Mouse (Mus musculus): Measurements from ENCODE around the gene Fam178b. TPM values are rescaled to one million over a fixed set of nuclear protein-coding genes. Genes with fewer than 3 reads are reported as not detected.

Fam178b gene
- polyA plus RNA-seq, 1 experiment from 2014 or later = not detected

DNA sequence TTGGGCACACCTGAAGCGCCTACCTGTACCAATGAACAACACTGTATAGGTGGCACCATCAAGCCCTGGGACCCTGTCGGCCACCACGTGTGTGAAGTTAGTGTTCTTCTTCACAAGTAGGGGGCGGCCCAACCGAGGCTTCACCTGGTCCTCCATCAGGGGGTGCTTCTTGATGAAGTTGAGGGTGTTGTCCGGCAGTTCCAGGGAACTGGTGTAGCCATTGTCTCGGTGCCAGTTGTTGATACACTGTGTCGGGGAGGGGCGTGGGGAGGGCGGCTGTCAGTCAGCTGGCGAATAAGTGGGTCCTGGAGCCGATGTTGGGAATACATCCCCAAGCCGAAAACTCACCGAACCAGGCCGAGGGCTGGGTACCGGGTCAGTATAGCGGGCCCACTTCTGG lies 131.1 kb downstream of the Fam178b start:
- peaks cover 40% of the 10 kb centered on the region for H3K4me1 ChIP-seq (ENCODE audit: control insufficient read depth, insufficient read depth, low read length)
- no peaks in the 10 kb centered on the region for H3K9me3 ChIP-seq (ENCODE audit: control insufficient read depth, low read length)
- peaks cover 57% of the 10 kb centered on the region for H3K36me3 ChIP-seq (ENCODE audit: control insufficient read depth, insufficient read depth, low read length)
- no peak for ATAC-seq (ENCODE audit: low read depth)
- no peak overlapping the region for H3K27ac ChIP-seq (ENCODE audit: low read depth, low read length)
- H3K27me3 ChIP-seq (ENCODE audit: control insufficient read depth, insufficient read depth, low read length) = no peaks in the 10 kb centered on the region
- 88% methylated on average over 17 of the region's 17 CpGs for whole genome bisulfite sequencing
- H3K4me2 ChIP-seq (ENCODE audit: low read depth, low read length) = no peak overlapping the region
- H3K9ac ChIP-seq (replicated peaks; ENCODE audit: low read depth, low read length) = no peak overlapping the region
- no peak overlapping the region for H3K4me3 ChIP-seq (ENCODE audit: low read depth, low read length)

DNA sequence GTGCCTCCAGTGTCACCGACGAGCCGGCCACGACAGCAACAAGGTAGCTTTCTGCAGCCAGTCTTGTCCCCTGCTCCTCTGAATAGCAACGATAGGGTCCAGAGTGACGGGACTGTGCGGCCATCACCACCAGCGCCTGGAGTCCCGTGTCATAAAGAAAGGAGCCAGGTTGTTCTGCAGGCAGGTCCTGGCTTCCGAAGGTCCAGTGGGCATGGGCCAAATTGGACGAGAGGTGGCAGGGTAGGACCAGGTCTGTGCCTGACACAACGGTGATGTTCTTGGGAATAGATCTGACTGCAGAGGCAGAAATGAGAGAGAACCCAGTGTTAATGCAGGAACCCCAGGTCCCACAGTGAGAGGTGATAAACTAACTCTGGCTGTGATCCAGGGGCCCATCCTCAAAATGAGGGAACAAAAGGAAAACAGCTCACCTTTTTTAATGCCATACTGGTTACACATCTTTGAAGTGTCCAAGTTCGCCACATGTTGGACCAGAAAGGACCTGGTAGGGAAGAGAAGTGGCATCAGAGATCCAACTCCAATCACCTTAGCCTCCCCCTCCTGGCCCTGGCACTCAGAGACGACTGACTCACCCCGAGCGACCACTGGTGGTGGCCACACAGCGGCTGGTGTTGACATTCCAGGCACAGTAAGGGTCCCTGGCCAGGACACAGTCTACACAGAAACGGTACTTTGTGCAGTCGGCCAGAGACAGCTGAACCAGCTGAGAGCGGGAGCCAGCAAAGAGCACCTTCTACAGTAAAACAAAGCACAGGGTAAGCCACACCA lies 132.7 kb downstream of the Fam178b start:
- Histone ChIP-seq H3K9ac (replicated peaks; ENCODE audit: low read depth, low read length) (no peak overlapping the region), H3K27me3 (ENCODE audit: control insufficient read depth, insufficient read depth, low read length) (no peaks in the 10 kb centered on the region), H3K9me3 (ENCODE audit: control insufficient read depth, low read length) (no peaks in the 10 kb centered on the region), H3K36me3 (ENCODE audit: control insufficient read depth, insufficient read depth, low read length) (peaks cover 57% of the 10 kb centered on the region), H3K4me2 (ENCODE audit: low read depth, low read length) (no peak overlapping the region), H3K4me3 (ENCODE audit: low read depth, low read length) (no peak overlapping the region), H3K4me1 (ENCODE audit: control insufficient read depth, insufficient read depth, low read length) (peaks cover 39% of the 10 kb centered on the region), H3K27ac (ENCODE audit: low read depth, low read length) (no peak overlapping the region)
- 78% methylated on average over 20 of the region's 20 CpGs for WGBS
- no peak for ATAC-seq (ENCODE audit: low read depth)

DNA sequence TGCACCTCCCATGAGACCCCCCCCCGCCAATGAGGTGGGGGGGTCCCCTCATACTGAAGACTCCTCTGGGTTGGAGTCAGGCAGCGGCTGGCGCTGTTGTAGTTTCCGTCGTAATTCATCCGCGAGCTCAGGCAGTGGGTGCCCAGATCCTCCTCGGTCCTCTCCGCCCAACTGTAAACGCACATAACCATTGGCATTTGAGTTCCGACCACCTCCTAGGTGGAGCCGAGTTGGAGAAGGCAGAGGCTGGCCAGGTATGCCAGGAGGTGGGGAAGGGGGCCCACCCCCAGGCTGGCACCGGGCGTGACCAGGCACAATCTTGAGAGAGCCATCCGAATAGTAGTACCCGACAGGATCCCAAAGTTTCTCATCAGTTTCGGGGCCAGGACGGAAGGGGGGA lies 133.5 kb downstream of the Fam178b start:
- Histone ChIP-seq H3K27me3 (ENCODE audit: control insufficient read depth, insufficient read depth, low read length) (no peaks in the 10 kb centered on the region), H3K27ac (ENCODE audit: low read depth, low read length) (no peak overlapping the region), H3K4me3 (ENCODE audit: low read depth, low read length) (no peak overlapping the region), H3K9ac (replicated peaks; ENCODE audit: low read depth, low read length) (no peak overlapping the region), H3K36me3 (ENCODE audit: control insufficient read depth, insufficient read depth, low read length) (peaks cover 53% of the 10 kb centered on the region), H3K4me2 (ENCODE audit: low read depth, low read length) (no peak overlapping the region), H3K4me1 (ENCODE audit: control insufficient read depth, insufficient read depth, low read length) (peaks cover 31% of the 10 kb centered on the region), H3K9me3 (ENCODE audit: control insufficient read depth, low read length) (no peaks in the 10 kb centered on the region)
- 81% methylated on average over 18 of the region's 18 CpGs for WGBS
- no peak for ATAC-seq (ENCODE audit: low read depth)

DNA sequence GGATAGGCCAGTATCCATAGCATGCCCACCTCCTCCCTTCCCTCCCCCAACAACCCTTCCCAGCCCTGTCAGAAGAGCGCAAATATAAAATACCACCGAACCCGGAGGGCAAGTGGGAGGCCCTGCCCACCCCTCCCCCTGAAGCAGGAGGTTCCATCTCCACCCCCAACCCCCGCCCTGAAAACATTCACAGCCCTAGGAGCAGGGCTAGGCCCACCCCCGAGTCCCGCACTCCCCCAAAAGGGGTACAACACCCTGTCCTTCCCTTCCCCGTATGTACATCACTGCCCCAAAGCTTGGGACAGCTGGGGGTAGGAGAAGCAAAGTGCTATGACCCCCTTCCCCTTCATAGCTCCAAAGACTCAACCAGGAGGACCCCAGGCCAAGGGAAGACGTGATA lies 134.2 kb downstream of the Fam178b start:
- no peak for ATAC-seq (ENCODE audit: low read depth)
- Histone ChIP-seq H3K27ac (ENCODE audit: low read depth, low read length) (no peak overlapping the region), H3K4me3 (ENCODE audit: low read depth, low read length) (no peak overlapping the region), H3K4me1 (ENCODE audit: control insufficient read depth, insufficient read depth, low read length) (peaks cover 27% of the 10 kb centered on the region), H3K4me2 (ENCODE audit: low read depth, low read length) (no peak overlapping the region), H3K36me3 (ENCODE audit: control insufficient read depth, insufficient read depth, low read length) (peaks cover 50% of the 10 kb centered on the region), H3K27me3 (ENCODE audit: control insufficient read depth, insufficient read depth, low read length) (no peaks in the 10 kb centered on the region), H3K9ac (replicated peaks; ENCODE audit: low read depth, low read length) (no peak overlapping the region), H3K9me3 (ENCODE audit: control insufficient read depth, low read length) (no peaks in the 10 kb centered on the region)
- 52% methylated on average over 8 of the region's 8 CpGs for WGBS

DNA sequence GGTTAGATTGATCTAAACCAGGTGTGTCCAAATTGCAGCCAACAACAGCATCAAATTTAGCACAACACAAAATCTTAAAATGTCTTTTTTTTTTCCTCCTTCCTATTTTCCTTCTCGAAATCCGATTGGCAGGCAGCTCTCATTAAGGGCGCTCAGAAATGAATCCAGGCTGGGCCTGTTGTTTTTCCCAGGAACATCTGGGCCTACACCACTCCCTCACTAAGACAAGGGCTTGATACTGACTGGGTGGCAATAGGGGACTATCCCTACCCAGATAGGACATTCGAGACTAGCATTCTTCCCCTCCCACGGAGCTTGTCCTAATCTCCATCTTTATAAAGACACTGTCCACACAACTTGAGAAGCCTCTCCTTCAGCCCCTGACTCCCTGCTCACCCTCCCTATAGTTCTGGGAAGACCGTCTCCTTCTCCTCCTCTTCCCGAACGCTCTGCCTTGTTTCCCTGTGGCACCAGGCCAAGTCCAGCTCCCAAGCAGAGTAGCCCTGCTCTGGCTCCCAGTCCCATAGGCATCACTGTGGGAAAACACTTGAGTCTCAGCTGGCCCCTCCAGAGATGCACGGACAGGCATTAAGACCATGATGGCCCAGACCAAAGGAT lies 134.9 kb downstream of the Fam178b start:
- ATAC-seq (ENCODE audit: low read depth) = no peak
- Histone ChIP-seq H3K4me1 (ENCODE audit: control insufficient read depth, insufficient read depth, low read length) (peaks cover 27% of the 10 kb centered on the region), H3K9me3 (ENCODE audit: control insufficient read depth, low read length) (no peaks in the 10 kb centered on the region), H3K9ac (replicated peaks; ENCODE audit: low read depth, low read length) (no peak overlapping the region), H3K27ac (ENCODE audit: low read depth, low read length) (peak overlapping the region; percentile 66; the same call in 1 of the 2 replicates), H3K36me3 (ENCODE audit: control insufficient read depth, insufficient read depth, low read length) (peaks cover 43% of the 10 kb centered on the region), H3K27me3 (ENCODE audit: control insufficient read depth, insufficient read depth, low read length) (no peaks in the 10 kb centered on the region), H3K4me2 (ENCODE audit: low read depth, low read length) (no peak overlapping the region), H3K4me3 (ENCODE audit: low read depth, low read length) (no peak overlapping the region)
- 33% methylated on average over 9 of the region's 9 CpGs for WGBS

DNA sequence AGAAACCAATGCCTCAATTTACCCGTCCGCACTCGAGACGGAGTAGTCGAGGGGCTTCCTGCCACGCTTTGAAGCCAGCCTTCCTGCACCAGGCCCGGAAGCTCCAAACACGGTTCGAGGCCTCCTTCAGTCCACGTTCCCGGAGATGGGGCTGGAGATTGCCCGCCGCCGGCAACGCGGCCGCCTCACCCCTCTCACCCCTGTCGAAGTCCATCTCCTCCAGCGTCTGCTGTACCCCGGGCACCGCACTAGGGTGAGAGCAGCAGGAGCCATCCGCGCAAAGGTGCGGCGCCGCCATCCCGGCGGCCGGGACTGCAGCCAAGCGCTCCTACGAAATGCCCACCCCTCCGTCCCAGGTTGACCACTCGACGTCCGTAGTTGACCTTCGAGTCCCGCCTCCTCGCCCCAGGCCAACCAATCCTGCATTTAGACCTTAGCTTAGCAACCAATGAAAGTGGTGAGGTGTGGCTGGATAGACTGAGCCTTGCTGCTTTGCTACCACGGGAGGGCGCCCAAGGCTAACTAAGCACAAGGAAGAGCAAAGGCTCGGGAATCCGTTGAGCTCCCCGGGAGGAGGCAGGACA lies 136.0 kb downstream of the Fam178b start, which contains the start of gene Ankrd39:
Gene Ankrd39, minus strand, starts transcription at position 558 of the 584 bp plus-strand sequence.
- Histone ChIP-seq H3K27ac (ENCODE audit: low read depth, low read length) (peak within 1 kb of the TSS; percentile 72), H3K9me3 (ENCODE audit: control insufficient read depth, low read length) (no peaks in the 10 kb centered on the region), H3K36me3 (ENCODE audit: control insufficient read depth, insufficient read depth, low read length) (peaks cover 35% of the 10 kb centered on the region), H3K4me3 (ENCODE audit: low read depth, low read length) (peak within 1 kb of the TSS; percentile 60), H3K9ac (replicated peaks; ENCODE audit: low read depth, low read length) (peak within 1 kb of the TSS; percentile 73), H3K4me1 (ENCODE audit: control insufficient read depth, insufficient read depth, low read length) (peaks cover 27% of the 10 kb centered on the region), H3K4me2 (ENCODE audit: low read depth, low read length) (peak within 1 kb of the TSS; percentile 68), H3K27me3 (ENCODE audit: control insufficient read depth, insufficient read depth, low read length) (no peaks in the 10 kb centered on the region)
- ATAC-seq (ENCODE audit: low read depth) = peak; percentile 96
- WGBS = under 1% methylated on average over 43 of the region's 43 CpGs

DNA sequence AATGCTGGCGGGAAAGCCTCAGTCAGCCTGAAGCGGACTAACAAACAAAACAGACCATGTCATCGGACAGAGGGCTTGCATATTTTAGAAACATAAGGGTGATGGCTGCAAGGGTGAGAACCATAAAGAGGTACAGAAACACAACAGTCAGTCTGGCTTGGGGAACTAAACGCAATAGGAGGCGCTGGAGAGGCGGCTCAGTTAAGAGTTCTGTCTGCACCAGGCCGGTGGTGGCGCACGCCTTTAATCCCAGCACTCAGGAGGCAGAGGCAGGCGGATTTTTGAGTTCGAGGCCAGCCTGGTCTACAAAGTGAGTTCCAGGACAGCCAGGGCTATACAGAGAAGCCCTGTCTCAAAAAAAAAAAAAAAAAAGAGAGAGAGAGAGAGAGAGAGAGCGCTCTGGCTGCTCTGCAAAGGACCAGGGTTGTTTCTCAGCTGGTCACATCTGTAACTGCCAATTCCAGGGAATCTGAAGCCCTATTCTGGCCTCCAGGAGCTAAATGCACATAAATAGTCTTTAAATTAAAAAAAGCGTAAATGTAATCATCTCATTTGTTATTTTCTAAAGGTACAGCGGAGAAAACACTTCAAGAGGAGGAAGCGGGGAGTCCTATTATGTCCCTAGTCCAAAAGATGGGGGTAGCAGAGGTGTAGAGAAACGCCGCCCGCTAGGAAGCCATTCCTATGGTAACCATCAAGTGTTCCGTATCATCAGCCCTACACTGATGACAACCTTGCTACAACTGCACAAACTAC lies 137.0 kb downstream of the Fam178b start:
- Histone ChIP-seq H3K9ac (replicated peaks; ENCODE audit: low read depth, low read length) (peak overlapping the region; percentile 73; the same call in 1 of the 2 replicates), H3K27me3 (ENCODE audit: control insufficient read depth, insufficient read depth, low read length) (no peaks in the 10 kb centered on the region), H3K4me1 (ENCODE audit: control insufficient read depth, insufficient read depth, low read length) (peaks cover 27% of the 10 kb centered on the region), H3K9me3 (ENCODE audit: control insufficient read depth, low read length) (no peaks in the 10 kb centered on the region), H3K4me3 (ENCODE audit: low read depth, low read length) (peak overlapping the region; percentile 60), H3K4me2 (ENCODE audit: low read depth, low read length) (peak overlapping the region; percentile 68), H3K27ac (ENCODE audit: low read depth, low read length) (no peak overlapping the region), H3K36me3 (ENCODE audit: control insufficient read depth, insufficient read depth, low read length) (peaks cover 26% of the 10 kb centered on the region)
- 64% methylated on average over 18 of the region's 19 CpGs for WGBS
- ATAC-seq (ENCODE audit: low read depth) = no peak

DNA sequence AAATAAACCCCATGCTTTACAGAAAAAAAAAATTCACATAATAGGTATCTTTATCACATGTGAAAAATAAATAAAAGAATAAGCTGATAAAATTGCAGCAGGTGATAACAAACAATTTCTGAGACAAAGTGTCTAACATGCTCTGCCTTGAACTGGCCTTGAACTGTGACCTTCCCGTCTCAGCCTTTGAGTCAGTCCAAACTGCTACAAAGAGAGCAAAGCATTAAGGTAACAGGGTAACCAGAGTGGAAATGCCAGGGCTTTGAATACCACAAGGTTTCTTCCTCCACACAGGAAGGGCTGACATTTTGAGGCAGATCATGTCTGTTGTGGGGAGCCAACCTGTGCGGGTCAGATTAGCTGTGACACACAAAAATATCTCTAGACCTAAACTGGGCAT lies 137.6 kb downstream of the Fam178b start:
- Histone ChIP-seq H3K9ac (replicated peaks; ENCODE audit: low read depth, low read length) (no peak overlapping the region), H3K27me3 (ENCODE audit: control insufficient read depth, insufficient read depth, low read length) (no peaks in the 10 kb centered on the region), H3K9me3 (ENCODE audit: control insufficient read depth, low read length) (no peaks in the 10 kb centered on the region), H3K4me2 (ENCODE audit: low read depth, low read length) (no peak overlapping the region), H3K4me1 (ENCODE audit: control insufficient read depth, insufficient read depth, low read length) (peaks cover 27% of the 10 kb centered on the region), H3K27ac (ENCODE audit: low read depth, low read length) (no peak overlapping the region), H3K4me3 (ENCODE audit: low read depth, low read length) (no peak overlapping the region), H3K36me3 (ENCODE audit: control insufficient read depth, insufficient read depth, low read length) (peaks cover 20% of the 10 kb centered on the region)
- no peak for ATAC-seq (ENCODE audit: low read depth)
- 79% methylated on average over 2 of the region's 2 CpGs for WGBS

Measured in neural tube, embryonic 14.5 days (tissue).